Mouse (Mus musculus): ENCODE measurements at regions not wholly inside any gene's neighbourhood (a gene's known extent, or its start where the extent isn't known, plus 50 kb on each side); places are given as distances from the start of the nearest gene placed in this dataset.

GRCm38 (mm10) chr1:19290098-19290497, 81.4 kb downstream of the Tfap2b start:
- no peak for DNase-seq (ENCODE audit: extremely low spot score)

GRCm38 (mm10) chr1:19321598-19321997, 112.9 kb downstream of the Tfap2b start:
- DNase-seq (ENCODE audit: extremely low spot score), result no peak

- DNase-seq (ENCODE audit: extremely low spot score), result no peak
These were observed 127.3 kb downstream of the Tfap2b start for GRCm38 (mm10) chr1:19336062-19336461.

GRCm38 (mm10) chr1:19337207-19337606, 128.5 kb downstream of the Tfap2b start:
- no peak for DNase-seq (ENCODE audit: extremely low spot score)

- no peak for DNase-seq (ENCODE audit: extremely low spot score)
These were observed 135.7 kb downstream of the Tfap2b start for GRCm38 (mm10) chr1:19344445-19344844.

DNA sequence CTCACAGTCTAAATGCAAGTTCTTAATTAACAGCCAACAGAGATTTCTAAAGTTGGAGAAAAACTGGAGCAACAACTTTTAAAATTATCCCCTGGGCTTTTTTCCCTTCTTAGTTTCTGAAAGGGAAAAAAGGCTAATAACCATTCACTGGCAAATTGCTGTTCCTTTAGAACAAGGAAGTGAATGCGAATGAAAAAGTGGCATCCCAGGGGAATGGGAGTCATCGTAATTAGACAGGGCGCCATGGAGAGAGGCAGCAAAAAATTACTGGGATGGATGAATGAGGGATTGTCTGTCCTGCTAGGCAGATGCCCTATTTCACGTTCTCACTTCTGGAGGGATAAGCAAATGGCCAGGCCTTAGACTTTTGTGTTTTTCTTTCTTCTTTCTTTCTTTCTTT, 141.8 kb downstream of the Tfap2b start:
- DNase-seq (ENCODE audit: extremely low spot score), result no peak

- DNase-seq (ENCODE audit: extremely low spot score), result no peak
These were observed 176.1 kb downstream of the Tfap2b start for GRCm38 (mm10) chr1:19384856-19385255.

- no peak for DNase-seq (ENCODE audit: extremely low spot score)
These were observed 180.3 kb downstream of the Tfap2b start for GRCm38 (mm10) chr1:19388864-19389505.

- DNase-seq (ENCODE audit: extremely low spot score), result no peak
These were observed 198.8 kb downstream of the Tfap2b start for GRCm38 (mm10) chr1:19407556-19407955.

- no peak for DNase-seq (ENCODE audit: extremely low spot score)
These were observed 203.6 kb downstream of the Tfap2b start for GRCm38 (mm10) chr1:19412345-19412744.

DNA sequence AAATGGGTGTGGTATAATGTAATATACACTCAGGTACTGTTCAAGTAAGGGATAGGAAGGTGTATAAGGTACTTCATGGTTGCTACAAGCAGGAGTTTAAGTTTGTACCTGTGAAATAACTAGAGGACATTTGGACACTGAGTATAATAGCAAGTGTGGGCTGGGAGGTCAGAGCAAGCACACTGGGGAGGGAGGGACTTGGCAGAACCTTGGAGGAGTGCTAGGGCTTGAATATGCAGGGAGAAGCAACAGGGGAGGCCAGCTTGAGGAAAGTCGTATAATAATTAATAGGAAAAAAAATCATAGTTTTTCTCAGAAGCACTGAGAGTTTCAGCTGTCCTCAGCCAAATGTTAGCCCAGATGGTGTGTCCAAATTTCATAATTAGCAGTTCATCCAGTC, 212.4 kb downstream of the Tfap2b start:
- DNase-seq (ENCODE audit: extremely low spot score), result no peak

DNA sequence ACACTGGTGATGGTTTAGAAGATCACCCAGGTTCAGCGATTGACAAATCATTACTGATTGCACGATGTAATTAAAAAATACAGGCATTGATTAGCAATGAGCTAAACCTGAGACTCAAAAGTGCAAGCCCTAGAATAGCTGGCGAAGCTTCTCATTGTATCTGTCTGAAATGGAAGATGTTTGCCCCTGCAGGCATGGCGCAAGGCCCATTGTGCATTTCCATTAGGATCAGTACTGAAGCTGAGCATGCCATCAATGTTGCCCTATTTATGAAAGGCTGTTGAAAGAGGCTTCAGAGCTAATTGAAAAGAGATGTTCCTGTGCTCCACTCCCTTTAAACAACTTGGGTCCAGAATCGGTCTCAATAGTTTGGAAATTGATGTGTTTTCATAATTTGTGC, 242.1 kb downstream of the Tfap2b start:
- DNase-seq (ENCODE audit: extremely low spot score), result no peak

GRCm38 (mm10) chr1:19458646-19459441, 250.1 kb downstream of the Tfap2b start:
- DNase-seq (ENCODE audit: extremely low spot score), result peak; percentile 3

- DNase-seq (ENCODE audit: extremely low spot score), result no peak
These were observed 251.2 kb downstream of the Tfap2b start for GRCm38 (mm10) chr1:19459876-19460275.

DNA sequence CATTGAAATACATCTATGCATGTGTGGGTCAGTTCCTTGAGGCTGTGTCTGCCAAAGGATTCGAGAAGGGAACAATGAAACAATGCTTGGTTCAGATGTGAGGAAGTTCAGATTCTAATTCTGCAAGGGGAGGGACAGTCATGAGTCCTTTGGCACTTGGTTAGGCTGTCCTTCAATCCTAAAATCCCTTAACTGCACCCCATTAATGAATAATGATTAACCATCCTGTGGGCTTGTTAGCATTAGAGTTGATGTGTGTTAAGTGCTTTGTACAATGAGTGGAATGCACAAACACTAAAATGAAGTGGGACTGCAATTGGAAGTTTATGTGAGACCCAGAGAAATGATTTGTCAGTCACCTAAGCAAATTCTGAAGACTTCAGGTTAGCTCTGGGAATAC, 264.8 kb downstream of the Tfap2b start:
- no peak for DNase-seq (ENCODE audit: extremely low spot score)
